Mouse (Mus musculus) cortical plate, adult 2 months (tissue): ENCODE results near the gene Tmem94. TPM values are rescaled to one million over a fixed set of nuclear protein-coding genes. Genes with fewer than 3 reads are reported as not detected.
A peak's percentile ranks its signal among the peaks of the same experiment; 100 is the strongest.

Source experiments
- H3K27ac ChIP-seq: fragments of 200-500 bp; 2 replicates; pipeline ENCODE4 v1.5.1; 2012; ENCODE audit warnings: low read length, control low read depth, inconsistent platforms; ENCODE audit not compliant: insufficient read depth
- H3K4me1 ChIP-seq: fragments of 200-500 bp; 2 replicates; pipeline ENCODE4 v1.6.1; 2011; ENCODE audit warnings: low read length; ENCODE audit not compliant: control insufficient read depth, insufficient read depth
- H3K4me3 ChIP-seq: fragments of 200-500 bp; 2 replicates; pipeline ENCODE4 v1.5.1; 2011; ENCODE audit warnings: mild to moderate bottlenecking, low read length, control low read depth; ENCODE audit not compliant: insufficient read depth
- CTCF ChIP-seq: fragments of 200-500 bp; IDR thresholded peaks from 2 replicates; pipeline ENCODE4 v1.5.1; 2011; ENCODE audit warnings: mild to moderate bottlenecking, control low read depth, low read length; ENCODE audit not compliant: insufficient read depth; ENCODE audit errors: extremely low read depth
- POLR2A ChIP-seq: fragments of 200-500 bp; IDR thresholded peaks from 2 replicates; pipeline ENCODE4 v1.6.1; 2011; ENCODE audit warnings: mild to moderate bottlenecking, low read length, control low read depth; ENCODE audit not compliant: insufficient read depth; ENCODE audit errors: extremely low read depth
- polyA plus RNA-seq: library from polyadenylated mRNA; depleted of rRNA; stranded (reverse); fragments of >200 nt; gene quantifications from 2 replicates; pipeline ENCODE4 v1.2.3, GENCODE M21; 2012

Tmem94 gene
- polyA plus RNA-seq, 1 experiment: 44.8 TPM

DNA sequence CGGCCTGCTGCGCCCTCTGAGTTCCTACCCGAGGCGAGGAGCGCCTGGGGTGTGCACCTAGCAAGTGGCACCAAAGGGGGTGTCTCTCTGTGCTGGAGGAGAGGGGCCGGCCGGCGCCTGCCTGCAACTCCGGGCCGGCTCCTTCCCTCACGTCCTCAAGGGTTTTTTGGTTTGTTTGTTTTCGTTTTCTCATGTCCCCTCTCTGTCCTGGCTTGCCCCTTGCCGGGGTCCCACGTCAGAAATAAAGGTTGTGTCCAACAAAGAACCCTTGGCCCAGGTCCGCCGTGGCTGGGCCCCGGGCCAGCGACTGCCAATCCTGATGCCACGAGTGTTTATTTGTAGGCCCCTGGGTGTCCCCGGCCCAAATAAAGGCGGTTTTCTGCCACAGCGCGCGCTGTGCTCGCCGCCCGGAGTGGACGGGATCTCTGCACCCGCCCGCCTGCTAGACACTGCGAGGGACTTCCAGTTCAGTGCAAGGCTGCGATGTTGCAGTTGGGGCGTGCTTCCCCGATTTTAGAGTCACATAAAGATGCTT, 441 bp downstream of the Tmem94 start:
- H3K4me1 ChIP-seq: peaks cover 3% of the 10 kb centered on the region; the same call in 1 of the 2 replicates
- TF ChIP-seq CTCF (no peak), POLR2A (no peak)
- H3K27ac ChIP-seq: peak overlapping the region; percentile 63
- H3K4me3 ChIP-seq: peak overlapping the region; percentile 70

DNA sequence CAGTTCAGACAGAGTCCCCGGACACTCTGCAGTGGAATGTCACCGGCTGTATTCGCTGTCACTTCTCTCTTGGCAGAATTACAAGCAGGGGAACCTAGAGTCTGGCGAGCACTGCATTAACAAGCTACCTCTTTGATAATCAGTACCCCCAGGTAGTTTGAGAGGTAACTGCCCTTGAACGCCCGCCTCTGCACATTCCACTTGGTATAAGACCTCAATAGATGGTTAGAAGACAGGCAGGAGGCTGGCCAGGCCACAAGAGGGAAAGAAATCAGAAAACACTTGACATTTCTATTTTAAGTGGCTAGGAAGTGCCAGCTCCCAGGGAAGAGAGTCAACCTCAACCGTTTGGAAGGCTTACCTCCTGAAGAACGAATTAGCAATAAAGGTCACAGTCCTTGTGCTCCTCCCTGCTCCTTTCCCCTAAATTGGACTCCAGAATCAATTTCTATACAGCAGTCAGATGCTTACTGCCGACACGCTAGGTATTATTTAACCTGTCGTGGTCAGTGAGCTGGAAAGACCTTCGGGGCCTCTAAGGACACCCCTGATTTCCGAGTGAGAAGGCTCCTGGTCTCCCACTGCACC, 1.2 kb downstream of the Tmem94 start:
- 0 out of 2 replicates have a peak overlapping the region, but pooled peaks have one; percentile 63 for H3K27ac ChIP-seq
- H3K4me3 ChIP-seq: peak overlapping the region; percentile 70
- TF ChIP-seq POLR2A (no peak), CTCF (no peak)
- peaks cover 3% of the 10 kb centered on the region; the same call in 1 of the 2 replicates for H3K4me1 ChIP-seq

DNA sequence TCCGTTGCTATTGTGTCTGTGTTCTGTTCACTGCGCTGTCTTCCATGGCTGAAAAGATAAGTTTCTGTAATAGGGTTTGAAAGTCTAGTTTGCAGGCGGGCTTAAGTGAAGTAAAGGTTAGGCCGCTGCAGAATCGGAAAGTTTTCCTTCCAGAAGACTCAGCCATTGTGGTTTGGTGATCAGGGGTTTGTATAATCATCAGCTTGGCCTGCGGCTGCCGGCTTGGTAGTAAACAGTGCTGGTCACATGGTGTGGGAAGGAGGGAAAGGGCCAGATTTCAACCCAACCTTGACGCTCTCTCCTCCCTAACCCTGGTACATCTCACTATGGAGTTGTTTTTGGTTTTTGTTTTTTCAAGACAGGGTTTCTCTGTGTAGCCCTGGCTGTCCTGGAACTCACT, 1.7 kb downstream of the Tmem94 start:
- Histone ChIP-seq H3K4me1 (peaks cover 3% of the 10 kb centered on the region; the same call in 1 of the 2 replicates), H3K27ac (no peak overlapping the region), H3K4me3 (no peak overlapping the region)
- TF ChIP-seq CTCF (no peak), POLR2A (no peak)

DNA sequence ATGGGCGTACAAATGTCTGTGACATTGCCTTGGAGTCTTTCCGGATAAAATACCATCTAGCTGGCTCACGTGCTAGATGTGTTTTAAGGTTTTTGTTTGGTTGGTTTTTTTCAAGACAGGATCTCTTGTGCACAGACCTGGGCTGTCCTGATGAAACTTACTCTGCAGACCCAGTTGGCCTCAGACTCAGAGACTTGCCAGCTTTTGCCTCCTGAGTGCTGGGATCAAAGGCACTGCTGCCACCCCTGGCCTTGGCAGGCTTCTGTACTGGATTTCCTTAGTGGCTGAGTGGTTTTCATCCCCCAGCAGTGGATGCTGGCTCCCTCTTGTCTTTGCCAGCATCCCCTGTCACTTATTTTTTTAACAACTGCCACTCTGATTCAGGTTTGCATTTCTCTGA, 3.7 kb downstream of the Tmem94 start:
- no peak for TF ChIP-seq CTCF
- no peak for TF ChIP-seq POLR2A
- H3K4me3 ChIP-seq: no peak overlapping the region
- H3K27ac ChIP-seq: no peak overlapping the region
- H3K4me1 ChIP-seq: peaks cover 3% of the 10 kb centered on the region; the same call in 1 of the 2 replicates

DNA sequence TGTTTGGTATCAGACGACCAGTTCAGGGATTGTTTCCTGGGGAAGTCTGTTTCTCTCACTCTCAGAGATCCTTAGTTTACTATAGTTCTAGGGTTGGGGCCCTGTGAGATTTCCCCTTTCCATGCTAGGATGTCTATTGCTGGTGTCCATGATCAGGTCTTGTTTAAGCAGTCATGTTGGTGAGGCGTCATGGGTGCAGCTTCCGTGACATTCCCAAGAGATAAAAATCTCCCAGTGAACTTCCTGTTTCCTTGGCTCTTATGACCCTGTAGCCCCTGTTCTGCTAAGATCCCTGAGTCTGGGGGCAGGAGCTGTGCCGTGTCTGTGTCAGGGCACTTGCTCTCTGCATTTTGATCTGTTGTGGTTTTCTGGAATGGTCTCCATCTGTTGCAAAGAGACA, 9.4 kb downstream of the Tmem94 start:
- H3K4me1 ChIP-seq: no peaks in the 10 kb centered on the region; the same call in 1 of the 2 replicates
- no peak overlapping the region for H3K27ac ChIP-seq
- no peak for TF ChIP-seq CTCF
- TF ChIP-seq POLR2A: no peak
- no peak overlapping the region for H3K4me3 ChIP-seq

DNA sequence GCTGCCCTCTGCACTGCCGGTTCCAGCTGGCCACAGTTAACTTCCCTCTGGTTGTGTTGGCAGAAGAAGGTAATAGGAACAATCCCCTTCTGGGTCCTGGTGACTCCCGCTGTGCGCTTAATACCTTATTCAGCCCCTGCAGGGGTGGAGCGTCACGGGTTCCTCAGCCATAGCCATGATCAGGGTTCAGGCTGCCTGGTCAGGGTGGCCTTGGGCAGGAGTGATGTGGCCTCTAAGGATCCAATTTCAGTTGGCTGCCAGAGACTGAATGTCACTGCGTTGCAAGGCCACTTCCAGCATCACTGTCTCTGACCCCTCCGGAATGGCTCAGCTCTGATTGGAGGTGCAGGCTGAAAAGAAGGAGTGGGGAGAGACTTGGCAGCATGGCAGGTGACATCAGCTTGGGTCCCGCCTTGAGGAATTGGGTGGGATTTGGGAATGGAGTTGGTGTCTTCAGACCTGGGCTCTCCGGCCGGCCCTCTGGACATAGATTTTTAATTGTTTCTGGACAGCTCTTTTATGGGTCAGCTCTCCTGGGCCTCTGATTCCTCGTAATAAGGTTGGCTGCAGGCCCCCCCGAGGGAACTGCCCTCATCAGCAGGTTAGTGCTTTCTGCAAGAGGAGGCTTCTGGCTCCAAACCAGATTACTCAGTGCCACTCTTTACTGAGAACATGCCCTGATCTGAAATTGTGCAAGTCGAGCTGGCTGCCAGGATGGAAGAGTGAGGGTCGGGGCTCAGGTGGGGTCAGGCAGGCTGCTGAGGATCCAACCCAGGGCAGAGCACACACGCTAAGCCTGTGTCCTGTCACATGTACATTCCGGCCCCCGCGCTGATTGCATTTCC, 10.8 kb downstream of the Tmem94 start:
- TF ChIP-seq POLR2A: no peak
- no peak for TF ChIP-seq CTCF
- no peak overlapping the region; the same call in 1 of the 2 replicates for H3K4me3 ChIP-seq
- H3K27ac ChIP-seq: no peak overlapping the region
- H3K4me1 ChIP-seq: no peaks in the 10 kb centered on the region; the same call in 1 of the 2 replicates

DNA sequence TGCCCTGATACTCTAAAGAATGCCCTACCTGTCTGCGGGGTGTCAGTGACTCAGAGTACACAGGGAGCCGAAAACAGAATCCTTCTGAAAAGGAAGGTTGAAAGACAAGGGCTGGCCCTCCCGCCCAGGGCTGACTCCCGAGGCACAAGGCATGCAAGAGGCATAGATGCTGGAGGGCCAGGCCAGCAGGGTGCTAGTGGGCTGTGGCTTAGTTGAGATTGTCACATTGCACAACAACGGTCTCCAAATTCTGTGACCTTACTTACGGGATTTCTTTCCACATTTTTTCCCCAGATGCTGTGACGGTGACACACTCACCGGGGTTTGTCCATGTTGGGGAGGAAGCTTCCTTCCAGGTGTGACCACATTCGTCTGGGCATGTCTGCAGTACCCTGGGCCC, 11.7 kb downstream of the Tmem94 start:
- TF ChIP-seq POLR2A: no peak
- TF ChIP-seq CTCF: no peak
- H3K4me3 ChIP-seq: no peak overlapping the region
- no peak overlapping the region for H3K27ac ChIP-seq
- H3K4me1 ChIP-seq: peaks cover 4% of the 10 kb centered on the region

DNA sequence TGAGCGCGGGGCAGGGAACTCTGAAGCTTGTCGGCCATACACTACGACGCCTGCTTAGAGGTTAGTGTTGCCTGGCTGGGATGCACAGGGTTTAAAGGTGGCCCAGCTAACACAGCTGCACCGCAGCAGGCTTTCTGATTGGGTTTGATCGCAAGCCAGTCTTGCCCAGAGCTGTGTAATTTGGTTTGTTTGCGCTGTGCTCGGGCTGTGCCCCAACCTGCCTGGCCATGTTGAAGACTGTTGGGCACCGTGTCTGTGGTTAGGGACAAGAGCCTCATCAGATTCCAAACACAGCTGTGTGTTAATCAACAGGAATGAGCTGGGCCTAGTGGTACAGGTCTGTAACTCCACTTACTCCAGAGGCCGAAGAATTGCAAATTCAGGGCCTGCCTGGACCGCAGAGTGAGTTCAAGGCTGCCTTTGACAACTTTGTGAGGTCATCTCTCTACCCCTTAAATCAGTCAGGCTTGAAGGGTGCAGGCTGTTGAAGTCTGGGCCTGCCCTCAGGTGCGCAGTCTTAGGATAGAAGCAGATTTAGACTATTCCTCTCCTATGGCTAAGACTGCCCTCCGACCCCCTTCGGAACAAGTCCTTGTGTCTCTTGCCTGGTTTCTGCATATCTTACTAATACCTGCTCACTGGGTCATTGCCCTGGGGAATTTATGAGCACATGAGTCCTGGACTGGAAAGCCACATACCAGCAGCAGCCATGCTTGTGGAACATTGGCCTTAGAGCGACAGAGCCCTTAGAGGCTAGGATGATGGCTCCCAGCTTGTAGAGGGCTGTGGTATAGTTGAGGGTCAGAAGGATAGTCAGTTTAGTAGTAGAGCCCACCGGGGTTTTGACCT, 12.5 kb downstream of the Tmem94 start:
- no peak overlapping the region for H3K27ac ChIP-seq
- no peak for TF ChIP-seq CTCF
- TF ChIP-seq POLR2A: no peak
- H3K4me1 ChIP-seq: peaks cover 10% of the 10 kb centered on the region
- H3K4me3 ChIP-seq: no peak overlapping the region

DNA sequence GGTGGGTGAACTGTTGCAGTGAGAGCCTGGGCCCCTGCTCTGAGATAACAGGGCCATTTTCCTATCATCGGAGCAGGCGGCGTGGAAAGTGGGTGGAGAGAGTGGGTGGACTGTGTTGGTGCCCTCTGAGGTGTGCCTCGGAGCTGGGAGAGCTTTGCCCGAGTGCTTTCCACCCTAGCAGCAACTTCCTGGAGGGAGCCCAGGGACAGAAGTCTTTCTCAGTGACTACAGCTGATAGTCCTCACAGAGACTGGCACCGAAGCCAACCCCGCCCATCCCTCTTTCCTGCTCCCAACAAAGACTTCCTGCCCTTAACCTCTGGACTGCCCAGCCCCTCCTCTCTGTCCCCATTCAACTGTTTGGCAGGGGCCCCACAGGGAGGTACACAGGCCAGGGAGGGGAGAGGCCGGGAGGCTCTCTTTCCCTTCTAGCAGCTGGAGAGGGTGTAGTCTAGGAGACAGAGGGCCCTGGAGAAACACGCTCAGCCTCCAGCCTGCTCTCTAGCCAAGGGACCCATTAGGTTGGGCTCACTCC, 13.9 kb downstream of the Tmem94 start:
- TF ChIP-seq POLR2A (no peak), CTCF (no peak)
- peak overlapping the region; percentile 57 for H3K27ac ChIP-seq
- H3K4me3 ChIP-seq: no peak overlapping the region
- peaks cover 10% of the 10 kb centered on the region for H3K4me1 ChIP-seq
